Mouse (Mus musculus) testis, adult 2 months (tissue): ENCODE data around the gene Olfr525.

Experiments
- CTCF ChIP-seq: fragments of 200-500 bp; IDR thresholded peaks from 2 replicates; pipeline ENCODE4 v1.5.1; 2012; ENCODE audit warnings: low read depth, mild to moderate bottlenecking, inconsistent platforms, low read length, moderate library complexity; ENCODE audit not compliant: control insufficient read depth, insufficient read depth, insufficient replicate concordance
- POLR2A ChIP-seq: fragments of 200-500 bp; IDR thresholded peaks from 2 replicates; pipeline ENCODE4 v1.6.1; 2012; ENCODE audit warnings: low read depth, mild to moderate bottlenecking, inconsistent platforms, low read length, moderate library complexity; ENCODE audit not compliant: control insufficient read depth

- TF ChIP-seq POLR2A (no peak), CTCF (no peak)
Measured at GRCm38 (mm10) chr7:140374300-140374699, 53.6 kb downstream of the Olfr525 start.
